Mouse (Mus musculus) CD4-positive, CD25-positive, alpha-beta regulatory T cell, adult 2 months (primary cell): ENCODE results near the gene Abcd4.
A peak's percentile ranks its signal among the peaks of the same experiment; 100 is the strongest.

Experiments
- DNase-seq: peaks from one replicate; pipeline ENCODE4 v3.0.0-alpha.2; 2012; ENCODE audit warnings: low read depth, low spot score

Gene Abcd4

DNA sequence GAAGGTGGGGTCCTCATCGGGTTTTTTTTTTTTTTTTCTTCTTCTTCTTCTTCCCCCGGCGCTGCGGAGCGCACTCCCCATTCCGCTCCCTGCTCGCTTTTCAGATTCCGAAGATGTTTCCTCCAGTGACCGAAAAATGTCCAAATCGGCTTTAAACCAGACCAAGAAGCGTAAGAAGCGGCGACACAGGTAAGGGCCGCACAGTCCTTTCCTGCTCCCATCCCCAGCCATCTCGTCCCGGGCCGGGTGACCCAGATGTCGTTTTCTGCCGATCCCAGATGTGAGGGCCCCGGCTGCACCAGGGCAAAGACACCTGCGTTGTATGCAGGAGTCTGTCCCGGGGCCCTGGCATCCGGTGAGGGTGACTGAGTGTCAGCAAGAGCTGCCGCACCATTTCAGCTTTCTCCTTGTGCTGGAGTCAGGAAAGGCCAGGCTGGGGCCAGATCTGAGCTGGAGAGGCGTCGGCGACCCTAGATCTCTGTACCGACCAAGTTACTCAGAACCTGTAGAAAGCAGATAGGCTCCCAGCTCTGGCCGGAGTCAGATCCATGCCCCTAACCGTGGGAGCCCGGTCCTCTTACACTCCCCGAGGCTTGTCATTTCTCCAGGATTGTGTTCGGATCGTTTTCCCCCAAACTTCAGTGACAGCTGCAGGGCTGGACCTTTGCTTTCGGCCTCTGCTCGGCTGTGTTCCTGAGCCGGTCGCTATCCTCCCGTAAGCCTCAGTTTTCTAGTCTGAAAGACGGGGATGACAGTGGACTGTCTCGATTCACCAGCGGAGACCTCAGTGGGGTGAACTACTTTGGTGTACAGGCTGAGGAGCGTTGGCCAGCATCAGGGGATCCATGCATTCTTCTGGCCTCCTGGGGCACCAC, 45.5 kb downstream of the Abcd4 start:
- DNase-seq, result peak; percentile 56

DNA sequence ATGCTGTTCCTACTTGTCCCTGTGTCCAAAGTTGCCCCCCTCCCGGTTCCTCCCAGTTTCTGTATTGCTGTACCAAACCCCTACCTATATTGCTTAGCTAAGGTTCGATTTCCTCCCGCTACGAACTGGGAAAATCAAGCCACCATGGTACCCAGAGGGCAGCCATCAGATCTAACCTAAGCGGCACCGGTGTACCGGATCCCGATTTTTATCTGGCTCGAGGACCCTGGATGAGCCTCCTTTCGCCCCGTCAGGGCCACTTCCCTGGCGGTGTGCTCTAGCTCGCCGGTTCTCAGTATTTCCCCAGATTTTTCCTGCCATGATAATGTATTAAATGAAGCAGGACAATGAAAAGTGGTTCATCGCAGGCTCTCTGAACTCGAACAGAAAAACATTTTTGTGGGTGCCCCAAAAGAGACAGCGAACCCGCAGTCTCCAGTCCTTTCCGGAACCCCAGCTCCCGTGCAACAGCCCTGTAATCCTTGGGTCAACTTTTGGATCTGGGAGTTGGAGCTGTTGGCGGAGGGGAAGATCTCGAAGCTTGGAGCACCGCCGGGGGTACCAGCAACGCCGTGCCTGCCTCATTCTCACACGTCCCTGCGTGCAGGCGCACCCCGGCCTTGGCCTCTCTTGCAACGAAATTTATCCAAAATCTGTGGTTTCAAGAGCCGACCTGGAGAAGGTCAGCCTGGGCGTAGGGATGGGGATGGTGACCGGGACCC, 46.4 kb downstream of the Abcd4 start:
- no peak for DNase-seq

DNA sequence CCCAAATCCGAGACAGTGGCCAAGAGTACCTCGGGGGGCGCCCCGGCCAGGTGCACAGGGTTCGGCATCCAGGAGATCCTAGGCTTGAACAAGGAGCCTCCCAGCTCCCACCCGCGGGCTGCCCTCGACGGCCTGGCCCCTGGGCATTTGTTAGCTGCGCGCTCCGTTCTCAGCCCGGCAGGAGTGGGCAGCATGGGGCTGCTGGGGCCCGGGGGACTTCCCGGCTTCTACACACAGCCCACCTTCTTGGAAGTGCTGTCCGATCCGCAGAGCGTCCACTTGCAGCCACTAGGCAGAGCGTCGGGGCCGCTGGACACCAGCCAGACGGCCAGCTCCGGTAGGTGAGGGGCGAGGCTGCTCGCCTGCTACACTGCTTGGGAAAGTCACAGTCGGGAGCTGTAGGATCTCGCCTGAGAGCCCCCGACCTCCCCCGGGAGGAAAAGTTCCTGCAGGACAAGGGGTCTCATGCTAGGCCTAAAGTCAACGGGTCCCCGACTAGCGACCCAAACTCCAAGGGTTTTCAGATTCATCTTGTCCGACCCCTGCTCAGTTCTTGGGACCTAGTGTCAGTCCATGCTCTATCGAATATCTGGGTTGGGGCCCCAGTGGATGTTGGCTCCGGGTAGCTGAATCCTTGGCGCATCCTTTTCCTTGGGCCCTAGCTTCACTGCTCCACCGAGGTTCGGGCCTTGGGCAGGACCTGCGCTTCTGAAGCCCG, 47.1 kb downstream of the Abcd4 start:
- DNase-seq, result no peak

DNA sequence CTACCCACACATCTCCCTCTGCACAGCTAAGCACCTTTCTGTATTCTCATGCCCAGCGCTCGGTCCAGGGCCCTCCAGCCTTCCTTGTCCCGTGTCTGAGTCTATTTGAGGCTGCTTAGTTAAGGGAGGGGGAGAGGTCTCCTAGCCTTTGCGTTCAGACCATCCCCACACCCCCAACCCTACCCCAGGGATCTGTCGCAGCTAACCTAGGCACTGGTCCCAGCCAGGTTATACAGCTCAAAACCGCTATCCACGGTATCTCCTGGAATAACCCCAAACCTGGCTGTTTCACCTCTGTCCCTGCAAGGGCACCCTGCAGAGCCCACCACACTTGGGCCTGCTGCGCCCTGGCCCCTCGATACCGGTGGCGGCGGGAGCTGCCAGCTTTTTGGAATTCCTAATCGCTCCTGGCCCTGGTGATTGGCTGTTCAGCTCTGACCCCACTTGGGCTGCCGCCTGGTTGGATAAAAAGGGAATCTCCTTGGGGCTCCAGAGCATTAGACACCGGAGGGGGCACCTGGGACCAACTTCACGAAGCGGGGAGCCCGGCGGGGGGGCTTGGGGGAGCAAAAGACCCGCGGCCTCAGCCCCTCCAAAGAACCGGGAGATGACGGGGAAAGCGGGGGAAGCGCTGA, 47.8 kb downstream of the Abcd4 start, which contains the start of gene Vsx2:
Gene Vsx2 (plus strand): TSS at position 427 of the 635 bp plus-strand sequence.
- DNase-seq, result no peak

DNA sequence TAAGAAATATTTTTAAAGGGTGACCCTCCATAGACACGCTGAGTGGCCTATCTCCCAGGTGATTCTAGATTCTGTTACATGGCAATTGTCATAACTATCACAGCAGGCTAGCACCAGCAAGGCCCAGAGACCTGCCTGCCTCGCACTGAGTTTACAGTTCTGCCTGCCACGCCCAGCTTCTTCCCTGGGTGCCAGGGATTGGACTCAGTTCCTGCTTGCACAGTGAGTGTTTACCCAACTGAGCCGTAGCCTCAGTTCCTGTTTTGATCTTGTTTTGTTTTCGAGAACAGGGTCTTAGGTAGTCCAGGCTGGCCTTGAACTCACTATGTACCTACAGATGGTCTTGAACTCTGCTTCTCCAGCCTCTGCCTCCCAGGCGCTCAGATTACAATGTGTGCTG, 49.6 kb downstream of the Abcd4 start:
- no peak for DNase-seq

DNA sequence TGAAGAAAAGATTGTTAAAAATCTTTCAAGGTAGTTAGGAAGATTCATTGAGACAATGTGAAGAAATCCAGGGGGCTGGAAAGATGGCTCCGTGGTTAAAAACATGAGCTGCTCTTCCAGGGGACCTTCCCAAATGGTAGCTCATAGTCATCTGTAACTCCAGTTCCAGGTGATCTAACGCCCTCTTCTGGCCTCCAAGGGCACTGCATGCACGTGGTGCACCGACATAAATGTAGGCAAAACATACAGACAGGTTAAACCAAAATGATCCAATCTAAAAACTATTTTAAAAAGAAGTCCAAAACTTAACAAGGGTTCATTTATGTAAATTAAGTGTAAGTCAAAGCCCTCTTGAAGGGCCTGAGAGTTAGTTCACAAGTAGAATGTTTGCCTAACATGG, 54.7 kb downstream of the Abcd4 start:
- peak; percentile 36 for DNase-seq

DNA sequence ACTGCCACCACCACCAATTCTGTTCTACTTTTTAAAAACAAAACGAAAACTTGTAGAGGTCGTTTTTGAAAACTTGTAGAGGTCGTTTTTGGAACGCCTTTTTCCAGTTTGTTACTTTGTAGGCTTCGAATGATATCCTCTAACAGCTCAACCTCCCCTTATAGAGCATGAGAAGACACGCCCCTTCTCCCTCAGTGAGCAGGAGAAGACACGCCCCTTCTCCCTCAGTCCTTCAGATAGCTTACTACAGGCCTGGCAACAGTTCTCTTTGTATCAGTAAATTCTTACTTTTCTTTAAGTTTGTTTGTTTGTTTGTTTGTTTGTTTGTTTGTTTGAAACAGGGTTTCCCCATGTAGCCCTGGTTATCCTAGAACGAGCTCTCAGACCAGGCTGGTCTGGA, 62.0 kb downstream of the Abcd4 start:
- no peak for DNase-seq
